Mouse (Mus musculus) adipocyte (in vitro differentiated cells): ENCODE data around the gene Gm5916.

Experiments used
- DNase-seq: peaks from one replicate; pipeline ENCODE4 v3.0.0-alpha.2; 2016; ENCODE audit warnings: low spot score

Gene Gm5916

GRCm38 (mm10) chr9:36128679-36129078 lies at the start of gene Gm5916:
TSS of gene Gm5916 (minus strand) at chr9:36128779.
- no peak for DNase-seq
